Mouse (Mus musculus): ENCODE data around the gene Ehf.

The Ehf gene

GRCm38 (mm10) chr2:103303132-103303531 lies at the start of gene Ehf:
Gene Ehf (minus strand): TSS chr2:103303278.
- no peak for DNase-seq (ENCODE audit: low read depth, low spot score)

GRCm38 (mm10) chr2:103347417-103347891 lies 44.4 kb upstream of the Ehf start:
- DNase-seq (ENCODE audit: low read depth, low spot score): peak; percentile 59

- DNase-seq (ENCODE audit: low read depth, low spot score): no peak
These were observed 43.7 kb upstream of the Ehf start for GRCm38 (mm10) chr2:103346751-103347289.

- DNase-seq (ENCODE audit: low read depth, low spot score): no peak
These were observed 40.5 kb upstream of the Ehf start for GRCm38 (mm10) chr2:103343611-103344010.

GRCm38 (mm10) chr2:103342123-103342522 lies 39.0 kb upstream of the Ehf start:
- no peak for DNase-seq (ENCODE audit: low read depth, low spot score)

GRCm38 (mm10) chr2:103341375-103341971 lies 38.4 kb upstream of the Ehf start:
- DNase-seq (ENCODE audit: low read depth, low spot score): no peak

GRCm38 (mm10) chr2:103338706-103339105 lies 35.6 kb upstream of the Ehf start:
- DNase-seq (ENCODE audit: low read depth, low spot score): no peak

GRCm38 (mm10) chr2:103337370-103337769 lies 34.3 kb upstream of the Ehf start:
- no peak for DNase-seq (ENCODE audit: low read depth, low spot score)

GRCm38 (mm10) chr2:103336621-103337020 lies 33.5 kb upstream of the Ehf start:
- DNase-seq (ENCODE audit: low read depth, low spot score): no peak

- DNase-seq (ENCODE audit: low read depth, low spot score): no peak
These were observed 32.9 kb upstream of the Ehf start for GRCm38 (mm10) chr2:103336000-103336399.

GRCm38 (mm10) chr2:103331666-103332191 lies 28.7 kb upstream of the Ehf start:
- no peak for DNase-seq (ENCODE audit: low read depth, low spot score)

- DNase-seq (ENCODE audit: low read depth, low spot score): no peak
These were observed 25.7 kb upstream of the Ehf start for GRCm38 (mm10) chr2:103328731-103329130.

GRCm38 (mm10) chr2:103325301-103326048 lies 22.4 kb upstream of the Ehf start:
- DNase-seq (ENCODE audit: low read depth, low spot score): no peak

GRCm38 (mm10) chr2:103324320-103324719 lies 21.2 kb upstream of the Ehf start:
- no peak for DNase-seq (ENCODE audit: low read depth, low spot score)

GRCm38 (mm10) chr2:103322171-103322570 lies 19.1 kb upstream of the Ehf start:
- no peak for DNase-seq (ENCODE audit: low read depth, low spot score)

GRCm38 (mm10) chr2:103321638-103322037 lies 18.6 kb upstream of the Ehf start:
- DNase-seq (ENCODE audit: low read depth, low spot score): no peak

GRCm38 (mm10) chr2:103314002-103314401 lies 10.9 kb upstream of the Ehf start:
- DNase-seq (ENCODE audit: low read depth, low spot score): no peak

- no peak for DNase-seq (ENCODE audit: low read depth, low spot score)
These were observed 9.6 kb upstream of the Ehf start for GRCm38 (mm10) chr2:103312640-103313039.

- no peak for DNase-seq (ENCODE audit: low read depth, low spot score)
These were observed 7.6 kb upstream of the Ehf start for GRCm38 (mm10) chr2:103310663-103311062.

- DNase-seq (ENCODE audit: low read depth, low spot score): no peak
These were observed 3.6 kb upstream of the Ehf start for GRCm38 (mm10) chr2:103306686-103307085.

- no peak for DNase-seq (ENCODE audit: low read depth, low spot score)
These were observed 409 bp downstream of the Ehf start for GRCm38 (mm10) chr2:103302669-103303068.

GRCm38 (mm10) chr2:103298711-103299463 lies 4.2 kb downstream of the Ehf start:
- no peak for DNase-seq (ENCODE audit: low read depth, low spot score)
